11 mouse cellular contexts compared by ENCODE assay signal in the genomic region with DNA sequence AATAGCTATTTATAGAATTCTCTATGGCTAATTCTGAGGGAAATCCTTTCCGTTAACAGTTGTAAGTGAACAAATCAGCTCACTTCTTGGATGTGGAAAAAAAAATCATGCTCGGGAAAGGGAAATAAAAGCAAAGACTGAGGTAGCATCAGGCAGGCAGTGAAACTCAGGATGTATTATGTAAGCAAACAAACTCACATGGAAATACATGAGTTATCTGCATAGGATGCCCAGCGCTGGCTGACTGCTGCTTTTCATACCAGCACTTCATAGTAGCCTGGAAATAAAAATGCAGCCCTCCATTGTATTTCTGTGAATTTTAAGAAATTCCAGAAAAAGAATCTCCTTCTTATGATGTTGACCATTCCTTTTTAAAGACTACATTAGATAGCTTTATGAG.
DNase-seq lines count a peak whose midpoint lies in the region; ATAC-seq and TF ChIP-seq lines count a peak whose summit lies in the region.
"Had no signal": no experiment of that assay in that cellular context is flagged by ENCODE, and none has a peak within 500 bp of the region (broad histone marks: within the 10 kb centered on the region; RNA-seq: fewer than 3 reads in every experiment).

No protein-coding gene starts in this region.

- H3K36me3 ChIP-seq in lung, embryonic 14.5 days (ENCODE audit: insufficient read depth) = no peaks in the 10 kb centered on the region
- H3K36me3 ChIP-seq in heart, postnatal 0 days (replicated peaks; ENCODE audit: control insufficient read depth, insufficient read depth, low read length) = no peaks in the 10 kb centered on the region
- no peaks in the 10 kb centered on the region for H3K36me3 ChIP-seq in liver, postnatal 0 days (replicated peaks; ENCODE audit: insufficient read depth, low read length)

- H3K27me3 ChIP-seq in lung, embryonic 14.5 days (ENCODE audit: insufficient read depth, low read length) = no peaks in the 10 kb centered on the region
- H3K27me3 ChIP-seq in heart, postnatal 0 days (ENCODE audit: control insufficient read depth, insufficient read depth, low read length) = no peaks in the 10 kb centered on the region
- H3K27me3 ChIP-seq in liver, postnatal 0 days (ENCODE audit: insufficient read depth, low read length) = no peaks in the 10 kb centered on the region

- no peak for TF ChIP-seq EP300 in heart, postnatal 0 days (IDR thresholded peaks at IDR 0.05; ENCODE audit: low read depth)
- no peak for TF ChIP-seq EP300 in liver, postnatal 0 days (IDR thresholded peaks at IDR 0.05; ENCODE audit: low read depth)

- H3K27ac ChIP-seq in gastrocnemius, adult 2 months = peak overlapping the region; percentile 86
- H3K27ac ChIP-seq in lung, embryonic 14.5 days (ENCODE audit: low read depth) = no peak overlapping the region
- peak overlapping the region; percentile 95 for H3K27ac ChIP-seq in heart, postnatal 0 days (ENCODE audit: low read depth)
- peak overlapping the region; percentile 13; the same call in 1 of the 2 replicates for H3K27ac ChIP-seq in liver, postnatal 0 days (ENCODE audit: low read depth)
- H3K27ac ChIP-seq: hindbrain, embryonic 14.5 days had no signal

- TF ChIP-seq CTCF in gastrocnemius, adult 2 months (IDR thresholded peaks at IDR 0.05) = no peak
- TF ChIP-seq CTCF in lung, embryonic 14.5 days (IDR thresholded peaks at IDR 0.05; ENCODE audit: low read depth) = no peak
- TF ChIP-seq CTCF in heart, postnatal 0 days (IDR thresholded peaks at IDR 0.05; ENCODE audit: low read depth) = no peak
- no peak for TF ChIP-seq CTCF in liver, postnatal 0 days (IDR thresholded peaks at IDR 0.05; ENCODE audit: low read depth)

- H3K4me3 ChIP-seq in gastrocnemius, adult 2 months = peak overlapping the region; percentile 87
- peak overlapping the region; percentile 52 for H3K4me3 ChIP-seq in lung, embryonic 14.5 days (ENCODE audit: low read depth, low read length)
- peak overlapping the region; percentile 74 for H3K4me3 ChIP-seq in heart, postnatal 0 days (ENCODE audit: low read depth, low read length)
- peak overlapping the region; percentile 76 for H3K4me3 ChIP-seq in liver, postnatal 0 days (ENCODE audit: low read depth, low read length)

- ATAC-seq in lung, embryonic 14.5 days (ENCODE audit: insufficient read depth) = no peak
- ATAC-seq in heart, postnatal 0 days (ENCODE audit: insufficient read depth, low read depth) = no peak
- ATAC-seq in liver, postnatal 0 days = no peak

- intact Hi-C loops in gastrocnemius, adult 2 months (cut with DNase I) = loop anchor here (5.0 kb wide), 1 partner anchor 55 kb away; no protein-coding TSS in a partner anchor
- intact Hi-C loops in gastrocnemius, postnatal 36 days (cut with DNase I) = no loop called here

- no peak for DNase-seq in gastrocnemius, adult 2 months
- DNase-seq in gastrocnemius, postnatal 36 days = no peak
- DNase-seq in lung, embryonic 14.5 days = no peak
- DNase-seq in lung, adult 18-20 months = no peak
- no peak for DNase-seq in heart, postnatal 0 days (ENCODE audit: low spot score)
- DNase-seq in liver, postnatal 0 days = no peak
- DNase-seq in layer of hippocampus, adult 11-12 months (ENCODE audit: low spot score) = no peak
- no peak for DNase-seq in cerebellum, adult 11 months
- DNase-seq: cerebellum, adult 8-10 months; lung, postnatal 14 days had no signal

- WGBS in lung, embryonic 14.5 days = 32% methylated on average over 3 of the region's 3 CpGs
- WGBS in heart, postnatal 0 days = 7% methylated on average over 3 of the region's 3 CpGs
- WGBS in liver, postnatal 0 days (ENCODE audit: insufficient replicate concordance) = 21% methylated on average over 3 of the region's 3 CpGs

- H3K4me2 ChIP-seq in lung, embryonic 14.5 days = peak overlapping the region; percentile 93
- peak overlapping the region; percentile 82 for H3K4me2 ChIP-seq in heart, postnatal 0 days (ENCODE audit: low read depth, low read length)
- peak overlapping the region; percentile 82 for H3K4me2 ChIP-seq in liver, postnatal 0 days (ENCODE audit: low read depth, low read length)

- H3K4me1 ChIP-seq in lung, embryonic 14.5 days (ENCODE audit: insufficient read depth) = no peaks in the 10 kb centered on the region; the same call in 1 of the 2 replicates
- H3K4me1 ChIP-seq in heart, postnatal 0 days (ENCODE audit: control insufficient read depth, insufficient read depth) = peaks cover 14% of the 10 kb centered on the region
- H3K4me1 ChIP-seq in liver, postnatal 0 days (ENCODE audit: insufficient read depth) = peaks cover 15% of the 10 kb centered on the region

- H3K9me3 ChIP-seq in lung, embryonic 14.5 days (ENCODE audit: low read depth, low read length) = no peaks in the 10 kb centered on the region
- no peaks in the 10 kb centered on the region for H3K9me3 ChIP-seq in heart, postnatal 0 days (replicated peaks; ENCODE audit: control insufficient read depth, low read length)
- no peaks in the 10 kb centered on the region for H3K9me3 ChIP-seq in liver, postnatal 0 days (ENCODE audit: low read length)

- H3K9ac ChIP-seq in lung, embryonic 14.5 days = peak overlapping the region; percentile 35; the same call in 1 of the 2 replicates
- H3K9ac ChIP-seq in heart, postnatal 0 days (replicated peaks; ENCODE audit: low read depth, low read length) = peak overlapping the region; percentile 83
- peak overlapping the region; percentile 86 for H3K9ac ChIP-seq in liver, postnatal 0 days (replicated peaks)
- H3K9ac ChIP-seq: hindbrain, embryonic 14.5 days had no signal

Comparison
In these comparisons a context has a peak if more than half of its experiments do, and no peak if none do; other contexts are left out.
1. H3K9ac ChIP-seq: peak in every context shown above with its lines; median percentile 86 in liver, postnatal 0 days; 83 in heart, postnatal 0 days; 35 in lung, embryonic 14.5 days.